Mouse (Mus musculus): ENCODE measurements at regions not wholly inside any gene's neighbourhood (a gene's known extent, or its start where the extent isn't known, plus 50 kb on each side); places are given as distances from the start of the nearest gene placed in this dataset.

DNA sequence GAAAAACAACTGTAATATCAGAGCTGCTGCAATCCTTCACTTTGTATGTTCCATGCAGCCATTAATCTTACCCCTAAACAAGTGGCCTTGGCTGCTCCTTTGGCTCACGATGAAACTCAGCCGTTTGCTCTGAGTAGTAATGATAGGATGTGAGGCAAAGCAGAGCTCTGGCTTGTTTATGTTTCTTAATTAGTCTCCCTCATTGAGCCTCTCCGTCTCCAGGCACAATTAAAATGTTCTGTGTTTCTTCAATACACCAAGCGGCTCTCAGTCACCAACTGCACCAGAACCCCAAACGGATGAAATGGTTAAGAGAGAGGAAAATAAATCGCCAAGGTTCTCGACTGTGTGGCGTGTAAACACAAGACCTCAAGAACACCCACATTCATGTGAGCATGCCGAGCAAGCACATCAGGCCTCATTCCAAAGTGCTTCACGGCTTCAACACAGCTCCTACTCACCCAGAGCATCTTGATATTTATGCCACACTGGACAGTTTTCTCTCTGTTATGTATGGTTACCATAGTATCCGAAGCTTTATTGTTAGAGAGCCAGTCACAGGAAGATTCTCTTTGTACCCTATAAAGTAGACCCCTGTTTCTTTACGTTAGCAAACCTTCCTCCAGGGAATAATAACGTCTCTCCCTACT, 280.4 kb downstream of the Lyplal1 start:
- DNase-seq (ENCODE audit: low spot score): no peak

DNA sequence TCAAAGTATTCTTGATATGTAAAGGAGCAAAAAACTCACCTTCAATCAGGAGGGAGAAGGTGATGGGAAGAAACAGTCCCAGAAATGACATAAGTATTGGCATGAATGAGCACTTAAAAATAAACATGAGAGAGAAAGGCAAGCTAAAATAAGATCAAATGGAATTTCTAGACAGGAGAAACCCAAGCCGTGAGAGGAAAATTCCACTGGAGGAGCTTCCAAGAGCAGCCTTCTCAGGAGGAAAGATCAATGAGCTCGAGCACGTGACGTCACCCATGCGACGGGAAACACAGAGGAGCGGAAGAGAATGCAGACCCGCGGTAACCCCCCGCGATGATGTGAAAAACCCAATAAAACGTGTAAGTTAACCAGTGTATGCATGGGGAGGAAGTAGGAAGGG, 274.6 kb downstream of the Lyplal1 start:
- DNase-seq (ENCODE audit: low spot score): no peak

DNA sequence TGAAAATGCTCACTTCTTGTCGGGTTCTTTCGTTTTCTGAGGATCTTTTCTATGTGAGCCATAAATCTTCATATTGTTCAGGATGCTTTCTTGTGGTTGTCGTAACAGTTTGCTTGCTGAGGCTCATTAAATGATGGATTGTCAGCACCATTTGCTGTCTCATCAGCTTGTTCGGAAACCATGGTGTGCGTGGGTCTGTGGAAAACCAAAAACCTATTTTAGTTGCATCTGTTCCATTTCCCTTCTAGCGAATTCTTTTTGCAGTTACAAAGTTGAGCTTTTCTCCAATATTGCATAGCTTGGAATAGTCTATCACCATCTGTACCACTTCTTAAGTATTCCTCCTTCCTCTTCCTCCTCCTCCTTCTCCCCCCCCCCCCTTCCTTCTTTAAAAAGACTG, 269.9 kb downstream of the Lyplal1 start:
- no peak for DNase-seq (ENCODE audit: low spot score)

DNA sequence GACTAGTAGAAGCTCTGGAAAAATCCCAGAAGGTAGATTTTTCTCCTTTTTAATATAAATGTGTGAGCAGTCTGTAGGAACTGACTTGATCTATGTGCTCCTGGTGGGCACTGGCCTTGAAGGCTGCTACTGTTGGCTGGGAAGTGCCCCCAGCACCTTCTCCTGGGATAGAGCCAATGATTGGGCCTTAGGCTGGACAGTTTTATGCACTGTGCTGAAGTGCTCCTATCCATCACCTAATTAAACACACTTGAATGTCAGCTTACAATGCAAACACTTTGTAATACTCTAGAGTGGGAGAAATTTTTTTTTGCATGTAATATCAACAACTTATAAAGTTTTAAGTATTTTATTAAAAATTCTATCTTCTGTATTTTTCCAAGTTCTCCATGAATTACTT, 266.5 kb downstream of the Lyplal1 start:
- DNase-seq (ENCODE audit: low spot score): no peak

DNA sequence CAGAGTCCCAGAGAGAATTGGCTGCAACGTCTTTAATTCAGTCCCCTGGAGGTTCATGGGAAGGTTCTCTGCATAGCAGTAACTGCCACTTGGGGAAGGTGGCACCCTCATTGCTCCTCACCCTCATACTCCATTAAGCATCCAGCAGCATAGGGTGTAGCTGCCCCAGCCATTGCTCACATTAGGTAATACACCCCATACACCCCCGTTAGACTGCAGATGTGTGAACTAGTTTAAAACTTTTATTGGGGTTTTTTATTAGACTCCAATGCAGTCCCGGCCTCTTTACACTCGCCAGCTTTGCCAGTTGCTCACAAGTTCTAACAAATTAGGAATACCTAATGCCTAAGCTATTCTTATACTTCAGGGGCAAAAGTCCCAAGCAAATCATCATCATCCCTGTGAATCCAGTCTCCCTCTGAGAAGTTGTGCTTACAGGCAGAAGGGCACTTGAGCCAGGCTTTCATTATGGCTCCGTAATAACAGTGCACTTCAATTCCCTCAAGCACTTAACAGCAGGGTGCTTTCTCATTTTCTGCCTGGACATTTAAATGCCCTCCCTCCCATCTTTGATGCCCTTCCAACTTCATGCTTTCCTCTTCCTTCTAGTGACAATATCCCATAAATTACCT, 265.7 kb downstream of the Lyplal1 start:
- DNase-seq (ENCODE audit: low spot score): no peak

DNA sequence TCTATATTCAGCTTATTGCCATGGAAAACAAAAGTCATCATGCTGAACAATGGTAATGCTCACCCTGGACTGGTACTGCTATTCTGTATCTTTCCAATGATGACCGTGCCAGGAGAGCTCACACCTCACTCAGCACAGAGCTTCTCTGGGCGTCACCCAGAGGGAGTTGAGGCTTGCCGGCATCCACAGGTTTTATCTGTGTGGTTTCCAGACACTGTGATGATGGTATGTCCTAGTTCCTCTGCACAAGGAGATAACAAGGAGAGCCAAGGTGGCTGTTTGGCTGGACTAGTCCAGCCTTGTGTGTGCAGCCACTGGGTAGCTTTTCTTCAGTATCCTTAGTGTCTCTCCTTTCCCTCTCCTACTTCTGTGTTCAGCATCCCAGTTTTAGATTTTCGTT, 255.4 kb downstream of the Lyplal1 start:
- no peak for DNase-seq (ENCODE audit: low spot score)

DNA sequence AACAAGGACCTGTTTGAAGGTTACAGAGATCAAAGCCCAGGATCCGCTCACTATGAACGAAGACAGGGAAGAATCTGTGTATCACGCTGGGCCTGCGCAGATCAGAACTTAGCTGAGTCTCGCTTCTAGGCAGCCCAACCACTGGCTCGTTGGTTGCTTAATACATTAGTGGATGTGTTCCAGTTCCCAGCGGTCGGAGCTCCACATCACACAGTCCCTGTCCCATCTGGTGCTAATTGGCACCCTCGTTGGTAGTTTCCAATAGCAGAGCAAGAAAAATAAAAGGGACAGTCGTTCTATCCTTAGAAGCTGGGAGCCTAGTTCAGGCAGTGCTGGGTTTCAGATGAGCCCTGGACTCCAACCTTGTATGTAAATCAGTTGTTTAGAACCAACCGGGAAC, 251.2 kb downstream of the Lyplal1 start:
- DNase-seq (ENCODE audit: low spot score): no peak

DNA sequence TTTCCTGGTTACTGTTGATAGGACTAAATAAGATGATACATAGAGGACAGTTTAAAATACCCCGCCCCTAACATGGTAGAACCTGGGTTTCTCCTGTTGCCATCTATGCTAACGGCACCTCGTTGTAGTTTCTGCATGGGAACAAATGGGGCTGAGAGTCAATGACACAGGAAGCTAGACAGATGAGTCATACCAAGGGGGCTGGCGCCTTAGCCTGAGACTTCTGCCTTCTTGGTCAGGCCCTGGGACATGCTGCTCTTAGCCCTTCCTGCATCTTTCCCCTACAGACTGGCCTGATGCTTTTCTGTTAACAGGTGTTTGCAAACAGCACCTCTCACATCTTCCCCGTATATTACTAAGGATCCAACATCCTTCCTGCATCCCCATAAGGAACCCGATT, 250.5 kb downstream of the Lyplal1 start:
- no peak for DNase-seq (ENCODE audit: low spot score)

DNA sequence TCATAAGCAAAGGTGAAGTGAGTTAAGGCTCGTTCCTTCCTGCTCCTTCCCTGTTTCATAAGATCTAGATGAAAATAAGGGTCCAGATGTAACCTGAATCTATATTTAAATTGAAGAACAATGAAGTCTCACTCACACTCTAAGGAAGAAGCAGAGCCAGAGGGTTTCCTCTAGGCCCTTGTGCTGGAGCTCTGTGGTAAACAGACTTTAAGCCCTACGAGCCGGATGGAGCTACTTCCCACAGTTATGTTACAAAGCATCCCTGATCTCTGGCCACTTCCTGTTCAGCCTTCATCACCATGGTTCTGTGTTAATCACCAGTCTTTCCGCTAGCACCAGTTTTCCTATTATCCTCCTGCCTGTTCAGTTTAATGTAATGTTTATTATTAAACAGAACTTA, 250.1 kb downstream of the Lyplal1 start:
- DNase-seq (ENCODE audit: low spot score): no peak

DNA sequence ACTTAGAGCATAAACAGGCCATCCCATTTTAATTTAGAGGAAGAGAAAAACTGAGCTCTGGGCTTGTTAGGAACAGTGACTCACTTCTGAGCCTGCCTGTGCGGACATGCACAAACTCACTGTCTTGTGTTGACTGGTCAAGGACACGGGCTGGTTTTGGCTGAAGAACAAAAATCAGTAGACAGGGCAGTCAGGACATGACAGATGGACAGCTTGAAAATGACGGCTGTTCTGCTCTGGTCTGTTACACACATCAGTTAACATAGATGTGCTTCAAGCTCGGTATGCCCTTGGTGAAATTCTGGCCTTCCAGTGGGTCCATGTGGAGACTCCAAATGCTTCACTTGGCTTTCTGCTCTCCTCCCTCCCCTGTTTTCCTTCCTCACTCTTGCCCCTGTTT, 248.4 kb downstream of the Lyplal1 start:
- DNase-seq (ENCODE audit: low spot score): no peak

DNA sequence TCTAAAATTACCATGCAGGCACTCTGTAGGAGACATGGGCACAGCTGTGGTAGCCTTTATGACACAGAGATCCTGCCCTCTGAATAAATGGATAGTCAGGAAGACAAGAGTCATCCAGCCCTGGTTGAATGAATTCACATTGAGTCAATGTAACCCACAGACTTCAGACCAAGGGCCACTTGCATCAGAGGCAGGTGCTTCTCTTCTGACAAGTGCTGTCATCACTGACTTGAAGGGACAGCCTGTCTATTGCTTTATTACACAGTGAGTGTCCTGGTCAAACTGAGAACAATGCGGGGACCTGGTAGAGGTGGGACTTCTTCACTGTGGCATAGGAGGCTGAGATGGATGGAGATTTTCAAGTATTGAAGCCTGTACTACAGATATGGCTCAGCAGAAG, 230.1 kb downstream of the Lyplal1 start:
- DNase-seq (ENCODE audit: low spot score): no peak

DNA sequence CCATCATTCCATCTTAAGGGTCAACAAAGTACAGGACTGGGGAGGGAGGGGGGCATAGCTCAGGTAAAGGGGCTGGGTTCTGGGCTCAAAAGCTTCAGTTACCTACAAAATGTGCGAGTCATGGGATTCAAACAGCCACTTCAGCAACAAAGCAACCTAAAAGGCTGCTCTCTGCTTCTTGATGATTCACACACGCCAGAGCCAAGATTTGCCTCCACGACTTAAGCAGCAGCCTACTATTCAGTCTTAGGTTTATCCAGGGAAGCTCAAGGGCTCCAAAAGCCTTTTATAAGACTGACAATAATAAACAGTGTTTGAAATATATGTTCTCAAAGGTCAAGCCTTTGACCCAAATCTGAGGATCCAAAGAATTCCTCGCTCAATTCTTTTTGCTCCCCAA, 225.3 kb downstream of the Lyplal1 start:
- DNase-seq (ENCODE audit: low spot score): no peak

DNA sequence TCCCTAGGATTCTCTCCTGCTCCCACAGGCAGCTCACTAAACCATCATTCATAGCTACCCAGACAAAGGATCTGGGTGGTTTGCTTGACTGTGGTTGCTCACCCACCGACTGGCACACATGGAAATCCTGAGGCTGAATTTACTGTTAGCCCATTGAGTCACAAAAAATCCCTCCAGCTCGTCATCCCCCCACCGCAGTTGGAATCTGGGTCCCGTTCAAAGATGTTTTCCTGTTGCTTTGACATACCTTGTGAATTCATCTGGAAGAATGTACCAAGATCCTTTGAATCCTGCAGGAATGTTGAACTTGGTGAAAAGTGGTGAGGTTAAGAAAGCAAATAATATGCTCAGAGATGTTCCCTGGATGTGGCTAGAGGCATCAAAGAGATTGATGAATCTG, 223.7 kb downstream of the Lyplal1 start:
- no peak for DNase-seq (ENCODE audit: low spot score)

DNA sequence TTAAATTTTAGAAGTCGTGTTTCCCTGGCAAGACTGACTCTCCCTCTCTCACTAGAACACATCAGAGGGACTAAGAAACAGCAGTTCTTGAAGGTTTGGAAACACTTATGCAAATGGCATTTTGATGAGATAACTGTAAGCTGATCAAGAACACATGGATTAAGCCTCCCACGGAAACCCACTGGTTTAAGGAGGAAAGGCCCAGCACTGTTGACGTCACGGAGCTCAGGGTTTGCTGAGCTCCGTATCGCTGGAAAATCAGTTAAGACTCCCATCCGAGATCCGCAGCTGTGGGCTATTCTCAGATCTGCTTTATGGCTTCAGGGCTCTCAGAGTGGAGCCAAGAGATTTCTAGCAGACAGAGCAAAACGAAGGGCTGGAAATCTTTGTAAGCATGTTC, 218.6 kb downstream of the Lyplal1 start:
- DNase-seq (ENCODE audit: low spot score): no peak

DNA sequence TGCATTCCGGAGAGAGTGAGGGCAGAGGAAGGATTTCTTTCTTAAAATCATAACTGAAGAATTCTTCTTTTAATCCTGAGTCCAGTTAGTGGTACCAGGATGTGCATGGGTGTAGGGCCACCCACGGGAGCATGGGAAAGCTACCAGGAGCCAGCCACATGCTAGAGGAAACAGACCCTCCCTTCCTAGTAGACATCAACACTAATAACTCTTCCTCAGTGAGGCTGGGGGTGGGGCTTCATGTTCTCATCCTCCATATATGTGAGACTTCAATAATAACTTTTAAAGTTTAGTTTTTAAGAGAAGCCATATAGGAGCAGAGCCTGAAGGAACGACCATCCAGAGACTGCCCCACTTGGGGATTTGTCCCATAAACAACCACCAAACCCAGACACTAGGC, 216.8 kb downstream of the Lyplal1 start:
- DNase-seq (ENCODE audit: low spot score): no peak

DNA sequence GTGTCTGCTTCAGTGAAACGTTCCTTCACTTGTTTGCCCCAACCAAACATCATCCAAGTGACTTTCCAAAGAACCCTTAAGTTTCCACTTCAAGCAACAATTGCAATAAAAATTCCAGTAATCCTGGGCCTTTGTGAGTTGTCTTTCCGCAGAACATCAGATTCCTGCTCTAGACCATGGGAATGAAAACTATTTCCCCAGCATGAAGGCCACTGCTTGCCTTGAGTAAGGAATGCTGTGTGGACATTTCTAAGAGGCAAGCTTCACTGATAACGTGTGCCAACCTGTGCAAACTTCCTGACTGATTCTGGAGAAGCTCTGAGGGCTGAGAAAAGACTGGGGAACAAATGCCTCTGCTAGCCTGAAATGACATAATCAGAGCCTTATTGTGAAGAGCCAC, 214.7 kb downstream of the Lyplal1 start:
- DNase-seq (ENCODE audit: low spot score): no peak

DNA sequence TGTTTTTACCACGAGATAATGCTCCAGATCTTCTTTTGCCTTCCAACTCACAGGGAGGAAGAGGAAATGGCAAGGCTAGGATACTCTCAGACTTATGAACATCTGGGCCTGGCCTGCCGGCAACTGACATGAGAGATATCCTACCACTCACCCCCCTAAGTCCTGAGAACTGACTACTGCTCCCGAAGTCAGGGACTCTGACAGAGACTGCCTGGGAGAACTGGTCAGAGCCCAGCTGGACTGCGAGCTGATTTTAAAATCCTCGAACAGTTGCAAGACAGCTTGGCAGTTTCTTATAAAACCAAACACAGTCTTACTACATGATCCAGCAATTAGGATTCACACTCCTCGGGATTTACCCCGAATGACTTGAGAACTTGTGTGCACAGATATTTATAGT, 211.4 kb downstream of the Lyplal1 start:
- no peak for DNase-seq (ENCODE audit: low spot score)

DNA sequence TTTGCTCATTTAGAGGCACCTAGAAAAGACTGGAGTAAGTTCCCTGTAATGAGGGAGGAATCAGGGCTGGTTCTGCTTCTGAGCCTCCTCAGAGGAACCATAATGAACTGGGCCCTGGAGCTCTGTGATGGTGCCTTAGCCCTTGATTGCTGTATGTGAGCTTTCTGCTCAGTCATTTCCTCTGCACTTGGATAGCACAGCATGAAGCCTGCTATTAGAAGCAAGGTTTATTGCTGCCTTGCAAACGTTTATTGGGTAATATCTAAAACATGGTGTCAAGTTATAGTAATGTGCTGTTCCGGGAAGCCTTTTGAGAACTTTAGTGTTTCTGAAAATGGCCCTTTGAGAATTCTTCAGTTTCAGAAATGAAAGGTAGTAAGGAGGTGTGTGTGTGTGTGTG, 201.5 kb downstream of the Lyplal1 start:
- DNase-seq (ENCODE audit: low spot score): no peak

DNA sequence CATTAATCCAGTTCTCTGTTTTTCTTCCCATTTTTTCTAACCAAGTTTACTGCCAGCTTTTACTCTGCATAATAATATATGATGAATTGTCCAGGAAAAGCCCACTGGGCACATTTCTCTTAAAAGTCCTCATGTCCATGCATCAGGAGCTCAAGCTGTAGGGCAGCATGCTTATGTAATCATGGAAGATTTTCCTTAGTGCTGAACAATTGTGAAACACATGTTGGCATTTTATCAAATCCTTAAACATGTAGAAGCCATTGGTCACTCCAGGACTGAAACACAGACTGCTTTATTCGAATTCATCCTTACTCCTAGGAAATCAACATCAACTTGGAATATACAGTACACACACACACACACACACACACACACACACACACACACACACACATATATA, 198.4 kb downstream of the Lyplal1 start:
- DNase-seq (ENCODE audit: low spot score): no peak

DNA sequence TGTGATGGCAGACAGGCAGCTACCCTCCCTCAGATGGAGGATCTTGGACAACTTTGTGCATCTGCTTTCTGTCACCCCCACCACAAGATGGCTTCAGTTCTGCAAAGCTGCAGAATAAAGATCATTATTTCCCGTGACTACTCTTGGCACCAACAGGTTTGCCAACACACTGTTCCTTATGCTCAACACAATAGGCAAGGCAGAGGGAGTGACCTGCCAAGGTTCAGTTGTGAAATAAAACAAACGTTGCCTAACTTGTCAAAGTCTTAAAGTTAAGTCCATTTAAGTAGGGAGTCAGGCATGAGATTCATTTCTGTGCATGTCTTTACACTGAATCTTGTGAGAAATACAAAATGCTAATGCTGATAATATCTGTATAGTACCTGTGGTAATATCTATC, 193.4 kb downstream of the Lyplal1 start:
- no peak for DNase-seq (ENCODE audit: low spot score)

DNA sequence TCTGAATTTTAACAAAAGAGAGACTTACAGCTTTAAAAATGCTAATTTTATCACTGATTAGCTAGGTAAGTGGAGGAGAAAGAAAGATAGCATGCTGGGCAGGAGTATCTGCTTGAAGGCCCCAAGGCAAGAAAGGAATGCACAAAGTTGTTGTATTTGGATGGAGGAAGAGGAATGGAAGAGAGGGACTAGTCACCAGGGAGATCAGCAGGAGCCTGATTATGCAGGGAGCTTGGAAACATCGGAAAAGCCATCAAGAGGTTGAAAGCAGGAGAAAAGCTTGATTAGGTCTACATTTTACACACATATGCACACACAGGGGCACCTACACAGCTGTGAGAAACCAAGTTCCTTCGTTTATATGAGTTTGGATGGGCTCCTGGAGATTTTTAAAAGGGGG, 188.1 kb downstream of the Lyplal1 start:
- no peak for DNase-seq (ENCODE audit: low spot score)

DNA sequence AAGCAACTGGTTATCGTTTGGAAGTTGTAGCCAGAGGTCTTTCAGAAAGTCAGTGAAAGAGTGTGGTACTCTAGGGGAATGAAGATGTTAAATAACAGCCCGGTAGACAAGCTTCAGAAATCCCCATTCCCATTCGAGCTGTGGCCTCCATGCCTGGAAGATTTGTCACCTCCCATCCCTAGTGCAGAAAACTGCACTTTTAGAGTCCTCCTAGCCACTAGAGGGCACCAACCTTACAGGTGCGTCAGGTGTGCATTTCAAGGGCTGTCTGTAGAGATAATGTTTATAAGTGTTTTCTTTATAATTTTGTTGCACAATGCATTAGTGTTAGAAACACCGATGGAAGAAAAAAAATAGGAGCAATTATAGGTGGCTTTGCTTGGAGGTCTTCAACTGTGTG, 187.3 kb downstream of the Lyplal1 start:
- no peak for DNase-seq (ENCODE audit: low spot score)

DNA sequence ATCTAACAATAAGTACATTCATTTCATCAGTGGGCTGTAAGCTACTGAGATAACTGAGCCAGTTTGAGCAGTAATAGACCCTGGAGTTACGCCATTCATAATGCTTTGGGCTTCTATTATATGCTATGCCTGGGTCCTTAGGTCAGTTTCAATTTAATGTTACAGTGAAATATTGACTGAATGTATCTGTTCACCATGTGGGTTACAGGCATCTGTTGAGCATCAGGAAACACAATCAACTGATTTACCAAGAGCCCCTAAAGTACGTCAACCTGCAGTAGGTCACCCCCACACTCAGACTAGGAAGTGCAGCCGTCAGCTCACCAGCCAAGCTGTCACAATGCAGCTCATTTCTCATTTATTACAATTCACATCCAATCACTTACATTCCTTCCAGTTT, 183.5 kb downstream of the Lyplal1 start:
- no peak for DNase-seq (ENCODE audit: low spot score)

DNA sequence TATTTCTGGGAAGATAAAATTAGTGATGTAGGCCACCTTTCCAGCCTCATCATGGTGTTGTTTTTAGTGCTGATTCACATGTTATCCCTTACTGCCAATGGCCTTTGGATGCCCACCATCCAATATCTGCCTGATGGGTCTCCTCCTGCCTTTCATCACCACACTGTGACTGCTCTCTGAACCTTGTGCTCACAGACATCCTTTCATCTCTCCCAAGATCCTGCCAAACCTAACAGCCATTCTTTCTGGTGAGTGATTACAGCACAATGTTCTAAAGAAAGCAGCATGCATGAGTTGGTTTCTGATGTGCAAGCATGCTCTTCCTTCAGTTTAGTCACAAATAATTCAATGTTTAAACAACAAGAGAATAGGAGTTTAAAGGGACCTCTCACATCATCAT, 180.1 kb downstream of the Lyplal1 start:
- no peak for DNase-seq (ENCODE audit: low spot score)

Measured in ovary, postnatal 10 days (tissue).